Mouse (Mus musculus): ENCODE data around the gene Krtap4-2.

Krtap4-2 gene

DNA sequence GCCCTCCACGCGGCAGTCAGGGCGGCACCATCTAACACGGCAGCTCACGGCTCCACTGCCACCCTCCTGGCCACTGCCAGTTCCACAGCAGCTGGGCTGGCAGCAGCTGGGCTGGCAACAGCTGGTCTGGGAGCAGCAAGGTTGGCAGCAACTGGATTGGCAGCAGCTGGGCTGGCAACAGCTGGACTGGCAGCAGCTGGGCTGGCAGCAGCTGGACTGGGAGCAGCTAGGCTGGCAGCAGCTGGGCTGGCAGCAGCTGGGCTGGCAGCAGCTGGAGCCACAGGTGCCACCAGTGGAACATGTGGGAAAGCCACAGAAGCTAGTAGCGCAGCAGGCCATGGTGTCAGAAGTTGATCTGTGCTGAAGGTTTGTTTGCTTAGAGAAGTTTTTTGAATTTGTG lies 43.9 kb downstream of the Krtap4-2 start, which contains the start of gene Krtap1-3:
Gene Krtap1-3 (minus strand): TSS at position 359 of the 400 bp plus-strand sequence.
- no peak for DNase-seq (ENCODE audit: low spot score in 2 of 2)

DNA sequence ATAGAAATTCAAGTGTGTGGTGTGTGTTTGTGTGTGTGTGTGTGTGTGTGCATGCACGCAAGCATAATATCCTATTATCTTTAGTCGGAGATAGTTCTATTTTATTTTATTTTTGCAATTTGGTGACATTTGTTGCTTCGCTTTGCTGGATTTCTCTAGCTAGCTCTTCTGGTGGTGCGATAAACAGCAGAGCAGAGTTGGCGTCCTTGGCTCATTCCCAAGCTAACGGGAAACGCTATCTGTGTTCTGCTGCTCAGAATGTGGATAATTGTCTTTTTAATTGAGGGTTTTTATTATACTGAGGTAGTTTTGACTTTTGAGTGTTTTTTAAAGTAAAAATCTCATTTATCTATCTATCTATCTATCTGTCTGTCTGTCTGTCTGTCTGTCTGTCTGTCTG lies 49.8 kb downstream of the Krtap4-2 start:
- no peak for DNase-seq (ENCODE audit: low spot score in 2 of 2)

All from heart, adult 9 months (tissue).